Mouse (Mus musculus): ENCODE results near the gene Ank3. TPM values are rescaled to one million over a fixed set of nuclear protein-coding genes. Genes with fewer than 3 reads are reported as not detected.
"Not testable (repeated sequence)": the region's sequence is repeated elsewhere in the genome, so short reads cannot be mapped to it uniquely, and the experiment has no call there.

Ank3 gene
- total RNA-seq, 2 experiments from 2014 or later: 78.0 to 88.7 TPM

GRCm38 (mm10) chr10:69890389-69890985, 491.9 kb downstream of the Ank3 start:
- DNase-seq (ENCODE audit: low spot score): peak; percentile 62

GRCm38 (mm10) chr10:69892162-69892561, 493.6 kb downstream of the Ank3 start:
- DNase-seq (ENCODE audit: low spot score): no peak

- DNase-seq (ENCODE audit: low spot score): no peak
Measured at GRCm38 (mm10) chr10:69895606-69896005, 497.0 kb downstream of the Ank3 start.

GRCm38 (mm10) chr10:69897927-69898326, 499.4 kb downstream of the Ank3 start:
- DNase-seq (ENCODE audit: low spot score): no peak

- no peak for DNase-seq (ENCODE audit: low spot score)
Measured at GRCm38 (mm10) chr10:69898821-69899220, 500.2 kb downstream of the Ank3 start.

GRCm38 (mm10) chr10:69899788-69900187, 501.2 kb downstream of the Ank3 start:
- no peak for DNase-seq (ENCODE audit: low spot score)

GRCm38 (mm10) chr10:69902024-69902423, 503.5 kb downstream of the Ank3 start:
- no peak for DNase-seq (ENCODE audit: low spot score)

GRCm38 (mm10) chr10:69904321-69904720, 505.7 kb downstream of the Ank3 start:
- DNase-seq (ENCODE audit: low spot score): no peak

GRCm38 (mm10) chr10:69907795-69908764, 509.5 kb downstream of the Ank3 start:
- DNase-seq (ENCODE audit: low spot score): no peak

GRCm38 (mm10) chr10:69909856-69910255, 511.3 kb downstream of the Ank3 start:
- no peak for DNase-seq (ENCODE audit: low spot score)

GRCm38 (mm10) chr10:69910304-69910703, 511.7 kb downstream of the Ank3 start:
- peak; percentile 68 for DNase-seq (ENCODE audit: low spot score)

- not testable (repeated sequence) for DNase-seq (ENCODE audit: low spot score)
Measured at GRCm38 (mm10) chr10:69910726-69911125, 512.2 kb downstream of the Ank3 start.

- no peak for DNase-seq (ENCODE audit: low spot score)
Measured at GRCm38 (mm10) chr10:69915566-69915965, 517.0 kb downstream of the Ank3 start.

- DNase-seq (ENCODE audit: low spot score): no peak
Measured at GRCm38 (mm10) chr10:69916205-69916604, 517.6 kb downstream of the Ank3 start.

- peak; percentile 78 for DNase-seq (ENCODE audit: low spot score)
Measured at GRCm38 (mm10) chr10:69916689-69917435, 518.3 kb downstream of the Ank3 start.

GRCm38 (mm10) chr10:69917711-69918110, 519.1 kb downstream of the Ank3 start:
- DNase-seq (ENCODE audit: low spot score): no peak

GRCm38 (mm10) chr10:69918461-69919151, 520.0 kb downstream of the Ank3 start:
- DNase-seq (ENCODE audit: low spot score): no peak

- no peak for DNase-seq (ENCODE audit: low spot score)
Measured at GRCm38 (mm10) chr10:69919152-69919492, 520.5 kb downstream of the Ank3 start.

GRCm38 (mm10) chr10:69919746-69920145, 521.2 kb downstream of the Ank3 start:
- DNase-seq (ENCODE audit: low spot score): no peak

GRCm38 (mm10) chr10:69922076-69922475, 523.5 kb downstream of the Ank3 start:
- DNase-seq (ENCODE audit: low spot score): no peak

- no peak for DNase-seq (ENCODE audit: low spot score)
Measured at GRCm38 (mm10) chr10:69923801-69924200, 525.2 kb downstream of the Ank3 start.

All from gastrocnemius, adult 18-20 months (tissue).